Mouse (Mus musculus) spleen, adult 2 months (tissue): ENCODE data around the gene Scaf1. TPM values are rescaled to one million over a fixed set of nuclear protein-coding genes. Genes with fewer than 3 reads are reported as not detected.
A peak's percentile ranks its signal among the peaks of the same experiment; 100 is the strongest.

Experiments
- DNase-seq, 2 experiments: peaks; one replicate each; pipeline versions ENCODE4 v3.0.0 to v3.0.0-alpha.2; 2012 to 2021; ENCODE audit warnings: low spot score in 2 of 2, low read depth in 1 of 2
- H3K27ac ChIP-seq: fragments of 200-500 bp; 2 replicates; pipeline ENCODE4 v1.5.1; 2012; ENCODE audit warnings: low read length, inconsistent platforms; ENCODE audit not compliant: insufficient read depth
- H3K27me3 ChIP-seq: fragments of 200-500 bp; 2 replicates; pipeline ENCODE4 v1.6.1; 2012; ENCODE audit warnings: mild to moderate bottlenecking, moderate library complexity, low read length, inconsistent platforms; ENCODE audit not compliant: control insufficient read depth, insufficient read depth
- H3K36me3 ChIP-seq: fragments of 200-500 bp; 2 replicates; pipeline ENCODE4 v1.6.1; 2012; ENCODE audit warnings: mild to moderate bottlenecking, low read length, inconsistent platforms; ENCODE audit not compliant: control insufficient read depth, insufficient read depth
- H3K4me1 ChIP-seq: fragments of 200-500 bp; 2 replicates; pipeline ENCODE4 v1.6.1; 2011; ENCODE audit warnings: inconsistent platforms; ENCODE audit not compliant: control insufficient read depth, insufficient read depth, insufficient read length
- H3K4me3 ChIP-seq: fragments of 200-500 bp; 2 replicates; pipeline ENCODE4 v1.5.1; 2011; ENCODE audit warnings: mild to moderate bottlenecking, inconsistent platforms; ENCODE audit not compliant: insufficient read depth, insufficient read length; ENCODE audit errors: extremely low read depth
- CTCF ChIP-seq: fragments of 200-500 bp; IDR thresholded peaks from 2 replicates; pipeline ENCODE4 v1.5.1; 2011; ENCODE audit warnings: mild to moderate bottlenecking, inconsistent platforms; ENCODE audit not compliant: insufficient read depth, insufficient read length, insufficient replicate concordance; ENCODE audit errors: extremely low read depth
- POLR2A ChIP-seq: fragments of 200-500 bp; IDR thresholded peaks from 2 replicates; pipeline ENCODE4 v1.6.1; 2011; ENCODE audit warnings: low read depth, low read length, inconsistent platforms
- WGBS: fragments of 180-500 bp; shearing (Covaris S2); methylation state at CpG from one replicate; pipeline ENCODE4 v1.1.7; 2018; 5-methylcytosine and 5-hydroxymethylcytosine counted together
- polyA plus RNA-seq: library from polyadenylated mRNA; depleted of rRNA; stranded (reverse); fragments of >200 nt; gene quantifications from 2 replicates; pipeline ENCODE4 v1.2.3, GENCODE M21; 2012

Gene Scaf1
- polyA plus RNA-seq, 1 experiment, result 59.0 TPM

DNA sequence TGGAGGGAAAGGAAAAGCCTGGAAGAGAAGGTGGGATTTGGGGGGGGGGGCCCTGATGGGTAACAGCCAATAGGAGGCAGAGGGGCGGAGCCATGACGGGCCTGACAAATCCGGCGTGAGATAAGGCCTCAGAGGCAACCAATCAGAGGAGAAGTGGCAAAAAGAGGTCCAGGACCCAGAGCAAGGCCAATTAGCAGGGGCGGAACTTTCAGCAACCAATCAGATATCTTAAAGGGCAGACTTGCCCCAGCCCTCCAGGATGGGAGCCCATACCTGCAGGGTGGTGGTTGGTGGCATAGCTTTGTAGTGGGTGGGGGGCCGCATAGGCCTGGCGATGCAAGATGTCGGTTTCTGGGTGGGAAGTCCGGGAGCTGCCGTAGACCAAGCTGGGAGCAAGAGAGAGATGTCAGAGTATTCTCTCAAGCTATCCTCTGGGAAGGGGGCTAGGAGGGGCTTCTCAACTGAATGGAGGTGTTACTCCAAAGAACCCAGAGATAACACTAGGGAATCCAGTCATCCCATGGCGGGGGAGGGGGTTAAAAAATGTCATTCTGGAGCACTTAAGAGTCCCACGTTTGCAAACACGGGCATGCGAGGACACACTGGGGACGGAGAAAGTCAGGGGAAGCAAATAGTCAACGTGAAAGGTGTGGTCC is 34.9 kb upstream of the Scaf1 start:
- Histone ChIP-seq H3K4me3 (no peak overlapping the region), H3K4me1 (peaks cover 6% of the 10 kb centered on the region; the same call in 1 of the 2 replicates), H3K27me3 (no peaks in the 10 kb centered on the region), H3K27ac (no peak overlapping the region), H3K36me3 (peaks cover 38% of the 10 kb centered on the region)
- peak in 1 of 2 experiments; percentile 39 for DNase-seq
- no peak for TF ChIP-seq CTCF
- 69% methylated on average over 16 of the region's 16 CpGs for whole genome bisulfite sequencing

GRCm38 (mm10) chr7:45048923-45049657 is 32.9 kb upstream of the Scaf1 start:
- no peaks in the 10 kb centered on the region for H3K27me3 ChIP-seq
- TF ChIP-seq POLR2A (no peak), CTCF (no peak)
- H3K4me3 ChIP-seq, result no peak overlapping the region
- DNase-seq, result no peak
- H3K4me1 ChIP-seq, result peaks cover 6% of the 10 kb centered on the region; the same call in 1 of the 2 replicates
- peaks cover 48% of the 10 kb centered on the region for H3K36me3 ChIP-seq
- 95% methylated on average over 23 of the region's 23 CpGs for WGBS
- H3K27ac ChIP-seq, result no peak overlapping the region

DNA sequence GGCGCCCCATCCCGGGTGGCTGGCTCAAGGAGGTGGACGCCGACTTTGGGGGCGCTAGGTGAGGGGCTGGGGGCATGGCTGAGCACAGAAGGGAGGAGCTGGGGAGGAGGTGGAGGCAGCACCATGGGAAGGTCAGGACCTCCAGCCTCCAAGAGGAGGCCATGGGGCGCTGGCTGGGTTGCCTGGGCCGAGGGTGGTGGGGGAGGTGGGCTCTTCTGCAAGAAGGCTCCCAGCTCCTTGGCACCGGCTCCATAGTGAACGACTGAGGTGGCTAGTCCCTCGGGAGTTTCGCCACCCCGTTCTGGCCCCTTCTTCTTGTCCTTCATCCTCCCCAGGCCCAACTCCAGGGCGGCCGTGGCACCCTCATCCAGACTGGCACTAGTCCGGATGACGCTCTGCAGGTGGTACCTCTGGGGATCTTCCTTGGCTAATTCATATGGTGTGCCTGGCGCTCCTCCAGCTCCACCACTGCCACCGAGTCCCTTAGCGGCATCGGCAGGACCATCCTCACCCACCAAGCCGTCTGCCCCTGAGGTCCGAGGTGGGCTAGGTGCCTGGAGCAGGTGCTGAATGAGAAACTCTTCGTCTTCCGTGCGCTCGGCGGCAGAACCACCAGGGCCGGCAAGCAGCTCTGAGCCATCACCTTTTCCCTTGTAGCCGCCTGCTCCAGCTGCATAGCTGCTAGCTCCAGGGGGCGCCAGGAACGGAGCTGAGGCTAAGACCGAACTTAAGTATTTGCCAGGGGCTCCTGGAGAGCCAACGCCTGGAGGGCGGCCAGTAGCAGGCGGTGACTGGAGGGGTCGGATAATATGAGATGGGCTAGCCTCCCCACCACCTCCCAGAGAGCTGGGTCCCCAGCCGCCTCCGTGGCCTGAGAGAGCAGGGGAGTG is 32.1 kb upstream of the Scaf1 start:
- Histone ChIP-seq H3K36me3 (peaks cover 53% of the 10 kb centered on the region), H3K27ac (no peak overlapping the region), H3K4me1 (peaks cover 6% of the 10 kb centered on the region; the same call in 1 of the 2 replicates), H3K27me3 (no peaks in the 10 kb centered on the region), H3K4me3 (no peak overlapping the region)
- WGBS, result 95% methylated on average over 38 of the region's 38 CpGs
- DNase-seq, result no peak
- TF ChIP-seq CTCF, result no peak

DNA sequence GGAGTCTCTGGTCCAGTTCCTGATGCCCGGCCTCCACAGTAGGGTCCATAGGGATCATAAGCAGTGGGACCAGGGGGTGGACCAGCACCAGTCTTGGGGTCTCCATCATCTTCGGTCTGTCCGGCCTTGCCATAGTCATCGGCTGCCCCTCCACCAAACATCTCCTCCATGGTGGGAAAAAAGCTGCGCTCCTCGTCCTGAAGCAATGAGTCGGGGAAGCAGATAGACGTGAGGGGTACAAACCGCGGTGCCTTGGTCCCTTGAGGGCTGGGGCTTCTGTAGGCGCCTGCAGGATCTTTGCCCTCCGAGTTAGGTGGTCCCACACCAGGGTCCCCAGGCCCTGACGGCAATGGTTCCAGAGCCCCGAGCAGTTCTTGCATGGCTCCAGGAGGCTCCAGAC is 31.3 kb upstream of the Scaf1 start:
- 92% methylated on average over 14 of the region's 14 CpGs for WGBS
- DNase-seq, result no peak
- H3K4me3 ChIP-seq, result no peak overlapping the region
- H3K36me3 ChIP-seq, result peaks cover 59% of the 10 kb centered on the region
- no peak overlapping the region for H3K27ac ChIP-seq
- H3K27me3 ChIP-seq, result no peaks in the 10 kb centered on the region
- no peak for TF ChIP-seq POLR2A
- no peak for TF ChIP-seq CTCF
- peaks cover 6% of the 10 kb centered on the region; the same call in 1 of the 2 replicates for H3K4me1 ChIP-seq

DNA sequence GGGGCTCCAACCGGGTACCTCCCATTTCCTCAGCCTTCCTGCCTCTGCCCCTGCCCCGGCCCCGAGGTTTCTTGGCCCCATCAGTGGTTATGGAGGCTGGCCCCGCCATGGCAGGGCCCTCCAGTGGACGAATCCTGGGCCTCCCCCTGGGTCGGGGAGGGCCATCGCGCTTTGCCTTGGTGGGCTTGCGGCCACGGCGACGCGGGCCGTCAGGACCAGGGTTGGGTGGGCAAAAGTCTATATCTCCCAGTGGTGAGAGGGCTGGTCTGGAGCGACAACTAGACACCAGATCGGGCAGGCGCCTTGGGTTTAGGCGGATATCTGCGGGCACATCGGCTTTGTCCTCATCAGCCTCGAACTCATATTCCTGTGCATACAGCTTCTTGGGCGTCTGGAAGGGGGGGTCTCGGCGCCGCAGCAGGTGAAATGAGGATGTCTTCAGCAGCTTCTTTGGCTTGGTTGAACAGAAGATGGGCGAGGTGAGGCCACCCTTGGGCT is 30.7 kb upstream of the Scaf1 start:
- no peak for DNase-seq
- 93% methylated on average over 26 of the region's 26 CpGs for whole genome bisulfite sequencing
- Histone ChIP-seq H3K27ac (no peak overlapping the region), H3K27me3 (no peaks in the 10 kb centered on the region), H3K4me3 (no peak overlapping the region), H3K4me1 (peaks cover 4% of the 10 kb centered on the region; the same call in 1 of the 2 replicates), H3K36me3 (peaks cover 64% of the 10 kb centered on the region)
- TF ChIP-seq CTCF (no peak), POLR2A (no peak)

DNA sequence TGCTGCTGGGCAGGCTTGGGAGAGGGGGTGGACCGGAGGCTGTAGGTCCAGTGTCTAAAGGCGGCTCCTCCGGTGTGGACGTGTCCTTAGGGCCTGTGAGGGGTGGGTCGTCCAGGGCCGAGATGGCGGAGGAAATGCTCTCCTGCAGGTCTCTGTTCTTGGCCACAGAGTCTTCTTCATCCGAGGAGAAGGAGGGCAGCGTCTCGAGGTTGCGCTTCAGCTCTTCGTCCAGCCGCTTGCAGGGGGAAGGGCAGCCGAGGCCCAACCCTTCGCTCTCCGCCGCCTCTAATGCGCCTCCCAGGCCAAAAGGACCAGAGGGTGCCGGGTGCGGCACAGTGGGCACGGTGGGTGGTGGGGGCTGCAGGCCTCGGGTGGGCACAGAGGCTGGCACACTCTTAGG is 29.6 kb upstream of the Scaf1 start:
- H3K27ac ChIP-seq, result no peak overlapping the region
- 92% methylated on average over 22 of the region's 22 CpGs for WGBS
- H3K4me1 ChIP-seq, result no peaks in the 10 kb centered on the region
- TF ChIP-seq POLR2A (no peak), CTCF (no peak)
- H3K36me3 ChIP-seq, result peaks cover 68% of the 10 kb centered on the region
- no peak for DNase-seq
- no peaks in the 10 kb centered on the region for H3K27me3 ChIP-seq
- no peak overlapping the region for H3K4me3 ChIP-seq
